Mouse (Mus musculus) bone marrow, adult 2 months (tissue): ENCODE measurements around the gene Plcb4.

Experiments used
- CTCF ChIP-seq: fragments of 200-500 bp; IDR thresholded peaks from 2 replicates; pipeline ENCODE4 v1.5.1; 2011; ENCODE audit warnings: low read length, control low read depth; ENCODE audit not compliant: control insufficient read depth, insufficient read depth
- POLR2A ChIP-seq: fragments of 200-500 bp; IDR thresholded peaks from 2 replicates; pipeline ENCODE4 v1.6.1; 2011; ENCODE audit warnings: low read depth, mild to moderate bottlenecking, control low read depth, low read length, borderline replicate concordance; ENCODE audit not compliant: control insufficient read depth

DNA sequence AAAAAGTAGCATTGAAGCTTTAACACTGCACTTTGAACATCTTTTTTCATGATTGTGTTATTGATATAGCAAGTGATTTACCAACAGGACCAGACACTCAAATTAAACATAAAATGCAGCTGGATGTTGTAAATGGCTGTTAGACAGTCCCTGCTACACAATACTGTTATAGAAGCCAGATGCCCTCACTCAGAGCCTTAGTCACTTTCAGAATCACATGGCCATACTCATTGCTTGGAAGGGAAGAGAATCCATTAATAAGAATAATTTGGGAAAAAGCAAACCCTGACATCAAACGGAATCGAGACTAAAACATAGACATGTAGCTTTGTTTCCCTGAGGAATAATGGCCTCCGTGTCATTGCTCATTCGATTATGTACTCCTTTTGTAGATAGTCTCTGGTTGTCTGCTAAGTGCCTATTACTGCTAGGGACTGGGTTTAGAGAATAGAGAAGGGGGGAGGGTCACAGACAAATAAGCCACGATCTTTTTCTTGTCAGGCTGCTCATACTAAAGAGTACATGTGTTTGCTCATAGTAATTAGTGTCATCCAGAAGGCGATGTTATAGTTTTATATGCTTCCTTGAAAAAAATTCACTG lies 197.2 kb downstream of the Plcb4 start:
- TF ChIP-seq CTCF, result no peak
- TF ChIP-seq POLR2A, result no peak
